Mouse (Mus musculus) hindbrain, embryonic 15.5 days (tissue): Measurements from ENCODE around the gene Als2cr12. TPM values are rescaled to one million over a fixed set of nuclear protein-coding genes. Genes with fewer than 3 reads are reported as not detected.
"Not testable (repeated sequence)": the region's sequence is repeated elsewhere in the genome, so short reads cannot be mapped to it uniquely, and the experiment has no call there.

Experiments
- ATAC-seq: fragments of 200-750 bp; cut with Nextera tagmentation; 2 replicates; pipeline ENCODE4 v1.8.0; 2017; ENCODE audit warnings: low read depth, moderate number of reproducible peaks, moderate TSS enrichment; ENCODE audit not compliant: low FRiP score
- H3K27ac ChIP-seq: fragments of 300-500 bp; sonication (generic); replicated peaks from 2 replicates; pipeline ENCODE4 v1.5.1; 2015; ENCODE audit warnings: mild to moderate bottlenecking, inconsistent platforms
- H3K27me3 ChIP-seq: fragments of 300-500 bp; sonication (generic); 2 replicates; pipeline ENCODE4 v1.6.1; 2015; ENCODE audit warnings: control low read depth, inconsistent platforms
- H3K36me3 ChIP-seq: fragments of 300-500 bp; sonication (generic); 2 replicates; pipeline ENCODE4 v1.6.1; 2015; ENCODE audit warnings: control low read depth, inconsistent platforms
- H3K4me1 ChIP-seq: fragments of 300-500 bp; sonication (generic); replicated peaks from 2 replicates; pipeline ENCODE4 v1.6.1; 2015; ENCODE audit warnings: control low read depth, inconsistent platforms
- H3K4me2 ChIP-seq: fragments of 300-500 bp; sonication (generic); 2 replicates; pipeline ENCODE4 v1.6.1; 2015; ENCODE audit warnings: moderate library complexity, mild to moderate bottlenecking, inconsistent platforms
- H3K4me3 ChIP-seq: fragments of 300-500 bp; sonication (generic); 2 replicates; pipeline ENCODE4 v1.5.1; 2015; ENCODE audit warnings: mild to moderate bottlenecking, inconsistent platforms
- H3K9ac ChIP-seq: fragments of 300-500 bp; sonication (generic); 2 replicates; pipeline ENCODE4 v1.6.1; 2015; ENCODE audit warnings: inconsistent platforms
- H3K9me3 ChIP-seq: fragments of 300-500 bp; sonication (generic); 2 replicates; pipeline ENCODE4 v1.6.1; 2016; ENCODE audit warnings: control low read depth, inconsistent platforms
- WGBS: fragments of 180-500 bp; shearing (Covaris S2); methylation state at CpG from one replicate; pipeline ENCODE4 v1.1.7; 2015; 5-methylcytosine and 5-hydroxymethylcytosine counted together
- polyA plus RNA-seq: library from polyadenylated mRNA; unstranded; fragments of >200 nt; fragmentation: Nextera tagmentation; extraction: Ambion mirVana; gene quantifications from 2 replicates; pipeline ENCODE4 v1.2.1, GENCODE M21; 2015

Gene Als2cr12
- polyA plus RNA-seq, 1 experiment from 2014 or later: not detected

DNA sequence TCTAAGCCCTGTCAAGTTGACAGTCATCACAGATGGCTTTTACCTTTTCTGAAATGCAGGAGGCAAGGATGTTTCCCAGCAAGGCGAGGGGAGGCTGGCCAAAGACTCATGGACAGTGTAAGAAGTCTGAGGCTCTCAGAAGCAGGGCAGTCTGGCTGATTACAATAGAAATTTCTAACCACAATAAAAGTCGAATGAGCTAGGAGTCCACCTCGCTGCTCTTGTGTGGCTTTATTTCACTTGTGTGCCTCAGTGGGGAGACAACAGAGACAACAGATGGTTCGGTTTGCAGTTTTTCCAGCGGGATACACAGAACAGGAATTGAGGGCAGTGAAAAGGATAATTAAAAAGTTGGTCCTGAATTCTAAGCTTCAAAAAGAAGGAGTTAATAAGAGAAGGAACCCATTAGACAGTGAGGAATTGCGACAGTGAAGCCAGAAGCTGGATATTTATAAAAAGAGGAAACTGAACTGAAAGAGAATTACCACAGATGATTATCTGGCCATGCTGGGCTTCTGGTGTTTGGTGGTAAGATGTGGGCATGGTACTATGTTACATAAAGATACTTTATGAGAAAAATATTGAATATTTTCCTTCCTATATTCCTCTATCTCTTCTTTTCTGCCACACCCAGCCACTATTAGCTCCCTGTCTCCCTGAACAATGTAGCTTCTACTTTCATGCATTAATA lies 77.7 kb downstream of the Als2cr12 start:
- Histone ChIP-seq H3K36me3 (no peaks in the 10 kb centered on the region), H3K9me3 (no peaks in the 10 kb centered on the region), H3K4me3 (no peak overlapping the region), H3K27me3 (no peaks in the 10 kb centered on the region), H3K27ac (no peak overlapping the region), H3K4me2 (no peak overlapping the region), H3K4me1 (no peaks in the 10 kb centered on the region), H3K9ac (no peak overlapping the region)
- no peak for ATAC-seq
- WGBS: 75% methylated on average over 6 of the region's 6 CpGs

DNA sequence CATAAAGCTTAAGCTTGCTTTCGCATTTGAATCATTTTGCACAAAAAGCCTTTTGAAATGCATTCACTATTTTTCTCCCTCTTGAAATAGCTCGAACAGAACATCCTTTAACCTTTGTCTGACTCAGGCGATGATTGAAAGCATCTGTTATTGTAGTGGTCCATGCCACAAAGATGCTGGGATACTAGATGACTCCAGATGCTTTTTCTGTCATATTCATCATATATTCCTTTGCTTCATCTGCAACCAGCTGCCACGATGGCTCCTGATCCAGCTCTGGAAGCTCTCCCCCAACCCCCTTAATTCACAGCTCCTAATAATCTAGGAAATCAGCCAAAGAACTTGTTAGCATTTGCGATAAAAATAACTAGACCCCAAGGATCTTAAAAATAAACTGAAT lies 78.7 kb downstream of the Als2cr12 start:
- no peak overlapping the region for H3K4me2 ChIP-seq
- WGBS: 41% methylated on average over 5 of the region's 5 CpGs
- H3K9me3 ChIP-seq: no peaks in the 10 kb centered on the region
- H3K4me3 ChIP-seq: no peak overlapping the region
- no peak for ATAC-seq
- no peak overlapping the region for H3K9ac ChIP-seq
- no peaks in the 10 kb centered on the region for H3K36me3 ChIP-seq
- no peaks in the 10 kb centered on the region for H3K27me3 ChIP-seq
- no peaks in the 10 kb centered on the region for H3K4me1 ChIP-seq
- H3K27ac ChIP-seq: no peak overlapping the region

DNA sequence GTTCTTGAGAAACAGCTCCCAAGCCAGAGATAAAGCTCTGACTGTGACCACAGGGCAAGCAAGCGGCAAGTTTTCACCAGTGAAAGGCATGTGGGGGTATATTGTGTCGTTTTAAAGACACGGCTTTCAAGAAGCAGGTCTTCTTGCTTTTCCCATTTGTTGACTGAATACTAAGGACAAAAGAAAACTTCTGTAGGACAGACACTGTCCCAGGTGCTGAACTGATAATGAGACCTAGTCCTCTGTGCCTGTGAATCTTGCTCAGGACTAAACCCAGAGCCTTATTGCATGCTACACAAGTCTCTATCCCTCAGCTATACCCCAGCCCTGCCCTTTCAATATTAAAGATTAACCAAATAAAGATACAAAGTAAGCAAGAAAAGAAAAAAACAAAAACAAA lies 79.6 kb downstream of the Als2cr12 start:
- H3K27ac ChIP-seq: no peak overlapping the region
- no peaks in the 10 kb centered on the region for H3K9me3 ChIP-seq
- no peaks in the 10 kb centered on the region for H3K36me3 ChIP-seq
- no peak overlapping the region for H3K9ac ChIP-seq
- no peak for ATAC-seq
- 75% methylated on average over 3 of the region's 3 CpGs for WGBS
- H3K4me3 ChIP-seq: no peak overlapping the region
- H3K4me1 ChIP-seq: no peaks in the 10 kb centered on the region
- H3K4me2 ChIP-seq: no peak overlapping the region
- H3K27me3 ChIP-seq: no peaks in the 10 kb centered on the region

DNA sequence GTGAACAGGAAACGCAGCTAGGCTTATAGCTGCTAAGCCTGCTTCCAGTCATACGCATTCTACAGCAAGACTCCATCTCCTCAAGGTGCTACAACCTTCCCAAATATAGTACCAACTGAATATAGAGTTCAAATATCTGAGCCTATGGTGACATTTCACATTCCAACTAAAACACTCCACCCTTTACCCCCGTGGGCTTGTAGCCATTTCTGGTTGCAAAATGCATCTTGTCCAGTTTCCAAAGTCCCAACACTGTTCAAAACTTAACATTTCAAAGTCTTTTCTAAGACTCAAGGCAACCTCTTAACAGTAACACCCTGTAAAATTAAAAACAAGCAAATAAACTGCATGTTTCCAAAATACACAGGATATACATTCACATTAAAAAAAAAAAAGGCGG lies 80.6 kb downstream of the Als2cr12 start:
- Histone ChIP-seq H3K9ac (no peak overlapping the region), H3K36me3 (no peaks in the 10 kb centered on the region), H3K27ac (no peak overlapping the region), H3K4me2 (no peak overlapping the region), H3K27me3 (no peaks in the 10 kb centered on the region), H3K4me1 (no peaks in the 10 kb centered on the region), H3K4me3 (no peak overlapping the region), H3K9me3 (no peaks in the 10 kb centered on the region)
- ATAC-seq: no peak
- 91% methylated on average over 4 of the region's 4 CpGs for WGBS

DNA sequence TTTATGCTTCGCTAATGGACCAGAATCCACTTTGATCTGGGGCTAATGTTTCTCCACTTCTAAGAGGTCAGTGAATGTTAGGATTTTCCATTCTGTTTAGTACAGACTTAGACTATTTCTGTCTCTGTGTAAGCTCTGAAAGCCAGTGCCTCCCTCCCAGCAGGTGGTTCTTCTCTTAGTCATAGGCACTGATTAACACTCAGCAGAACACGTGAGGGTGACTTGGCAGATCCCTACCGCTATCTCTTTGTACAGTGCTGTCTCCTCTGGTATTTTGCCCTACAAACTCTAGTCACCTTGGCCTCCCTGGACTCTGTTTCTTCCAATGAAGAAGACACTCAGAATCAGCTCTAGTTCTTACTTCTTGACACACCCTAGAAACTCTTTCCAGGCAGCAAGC lies 81.4 kb downstream of the Als2cr12 start:
- no peak overlapping the region for H3K27ac ChIP-seq
- no peaks in the 10 kb centered on the region for H3K4me1 ChIP-seq
- H3K4me2 ChIP-seq: no peak overlapping the region
- H3K9me3 ChIP-seq: no peaks in the 10 kb centered on the region
- 84% methylated on average over 3 of the region's 3 CpGs for WGBS
- no peaks in the 10 kb centered on the region for H3K27me3 ChIP-seq
- H3K4me3 ChIP-seq: no peak overlapping the region
- no peak overlapping the region for H3K9ac ChIP-seq
- H3K36me3 ChIP-seq: no peaks in the 10 kb centered on the region
- no peak for ATAC-seq

DNA sequence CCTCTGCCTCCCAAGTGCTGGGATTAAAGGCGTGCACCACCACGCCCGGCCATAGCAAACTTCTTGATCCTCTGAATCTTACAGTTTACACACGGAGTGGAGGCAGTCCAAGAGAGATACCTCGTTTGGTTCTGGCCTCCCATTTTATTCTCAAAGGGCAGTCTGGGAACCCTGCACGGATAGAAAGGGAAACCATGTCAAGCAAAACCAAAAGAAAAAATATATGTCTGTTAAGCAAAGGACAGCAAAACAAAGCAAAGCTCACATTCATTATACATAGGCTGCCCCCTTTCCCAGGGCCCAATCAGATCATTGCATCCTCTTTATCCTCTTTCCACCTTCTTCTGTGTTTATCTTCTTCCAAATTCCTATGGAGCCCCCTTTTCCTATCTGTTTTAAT lies 82.0 kb downstream of the Als2cr12 start:
- Histone ChIP-seq H3K4me1 (no peaks in the 10 kb centered on the region), H3K9me3 (no peaks in the 10 kb centered on the region), H3K4me3 (no peak overlapping the region), H3K9ac (no peak overlapping the region), H3K36me3 (no peaks in the 10 kb centered on the region), H3K4me2 (no peak overlapping the region), H3K27ac (no peak overlapping the region), H3K27me3 (no peaks in the 10 kb centered on the region)
- 81% methylated on average over 6 of the region's 6 CpGs for WGBS
- ATAC-seq: no peak

DNA sequence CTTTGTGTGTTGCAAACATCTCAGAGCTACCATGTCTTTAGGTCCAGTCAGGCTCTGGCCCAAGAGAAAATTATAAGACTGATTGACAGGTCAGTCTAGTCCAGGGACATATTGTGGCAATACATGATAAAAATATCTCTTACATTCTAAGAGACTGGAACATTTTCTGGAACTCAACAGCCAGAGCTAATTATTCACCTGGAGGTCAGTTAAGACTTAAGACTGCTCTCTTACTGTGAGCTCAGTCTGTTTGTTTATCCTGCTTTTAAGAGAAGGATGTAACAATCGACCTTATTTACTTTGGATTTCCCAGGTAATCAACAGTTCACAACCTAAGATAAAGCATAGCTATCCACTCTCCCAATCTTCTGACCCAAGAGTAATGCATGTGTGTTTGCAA lies 85.2 kb downstream of the Als2cr12 start:
- Histone ChIP-seq H3K4me1 (no peaks in the 10 kb centered on the region), H3K4me3 (no peak overlapping the region), H3K4me2 (no peak overlapping the region), H3K9me3 (no peaks in the 10 kb centered on the region), H3K9ac (no peak overlapping the region), H3K27ac (no peak overlapping the region), H3K36me3 (no peaks in the 10 kb centered on the region), H3K27me3 (no peaks in the 10 kb centered on the region)
- WGBS: 45% methylated on average over 1 of the region's 1 CpGs
- no peak for ATAC-seq

DNA sequence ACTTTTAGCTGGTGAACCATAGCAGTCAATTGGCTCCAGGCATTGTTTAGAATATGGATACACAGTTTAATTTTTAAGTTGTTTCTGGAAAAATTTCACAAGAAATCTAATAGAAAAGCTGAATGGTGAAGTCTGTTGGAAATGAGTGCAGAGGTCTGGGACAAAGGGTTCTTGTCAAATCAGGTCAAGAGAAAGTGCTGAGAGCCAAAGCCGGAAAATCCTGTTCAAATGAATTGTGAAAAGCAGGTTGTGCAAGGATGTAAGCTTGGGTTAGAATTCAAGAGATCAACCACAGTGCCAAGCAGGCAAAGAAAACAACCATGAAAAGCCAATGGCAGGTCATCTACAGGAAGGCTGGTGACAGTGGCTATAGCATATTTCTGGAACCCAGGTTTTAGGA lies 85.6 kb downstream of the Als2cr12 start:
- no peaks in the 10 kb centered on the region for H3K9me3 ChIP-seq
- no peak for ATAC-seq
- H3K4me2 ChIP-seq: no peak overlapping the region
- H3K4me3 ChIP-seq: no peak overlapping the region
- H3K36me3 ChIP-seq: no peaks in the 10 kb centered on the region
- H3K4me1 ChIP-seq: no peaks in the 10 kb centered on the region
- WGBS: 94% methylated on average over 1 of the region's 1 CpGs
- H3K9ac ChIP-seq: no peak overlapping the region
- H3K27ac ChIP-seq: no peak overlapping the region
- H3K27me3 ChIP-seq: no peaks in the 10 kb centered on the region

DNA sequence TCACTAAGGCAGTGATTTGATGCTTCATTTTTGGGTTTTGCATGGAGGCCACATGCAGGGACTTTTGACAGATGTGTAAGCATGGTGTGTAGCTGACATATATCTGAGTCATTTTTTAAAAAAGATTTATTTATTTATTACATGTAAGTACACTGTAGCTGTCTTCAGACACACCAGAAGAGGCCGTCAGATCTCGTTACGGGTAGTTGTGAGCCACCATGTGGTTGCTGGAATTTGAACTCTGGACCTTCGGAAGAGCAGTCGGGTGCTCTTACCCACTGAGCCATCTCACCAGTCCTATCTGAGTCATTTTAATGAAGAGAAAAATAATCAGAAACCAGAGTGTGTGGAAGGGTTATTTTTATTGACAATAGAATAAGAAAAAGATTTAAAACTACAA lies 86.2 kb downstream of the Als2cr12 start:
- not testable (repeated sequence) for ATAC-seq, H3K27ac ChIP-seq, H3K9ac ChIP-seq, H3K9me3 ChIP-seq, H3K4me3 ChIP-seq, H3K4me1 ChIP-seq, H3K27me3 ChIP-seq, H3K4me2 ChIP-seq, H3K36me3 ChIP-seq
- WGBS: 96% methylated on average over 5 of the region's 5 CpGs

DNA sequence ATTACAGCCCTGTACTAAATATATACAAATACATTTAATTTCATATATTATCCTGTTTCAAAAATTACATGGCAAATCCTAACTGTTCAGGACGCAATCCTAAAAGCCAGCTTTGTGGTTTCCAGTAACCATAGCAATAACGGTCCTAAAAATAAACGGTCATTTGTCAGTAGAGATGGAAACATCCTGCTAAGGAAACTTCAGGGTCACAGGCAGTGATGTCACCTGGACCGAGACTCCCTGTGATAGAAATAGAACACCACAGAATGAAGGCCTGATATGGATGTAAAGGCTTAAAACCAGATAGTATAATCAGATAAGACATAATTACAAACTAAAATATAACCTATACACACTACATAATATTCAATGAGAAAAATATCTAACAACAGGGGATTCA lies 92.1 kb downstream of the Als2cr12 start:
- H3K9me3 ChIP-seq: no peaks in the 10 kb centered on the region
- WGBS: 91% methylated on average over 4 of the region's 4 CpGs
- no peak overlapping the region for H3K4me3 ChIP-seq
- no peak overlapping the region for H3K9ac ChIP-seq
- H3K4me1 ChIP-seq: no peaks in the 10 kb centered on the region
- no peak overlapping the region for H3K27ac ChIP-seq
- ATAC-seq: no peak
- H3K27me3 ChIP-seq: no peaks in the 10 kb centered on the region
- no peak overlapping the region for H3K4me2 ChIP-seq
- no peaks in the 10 kb centered on the region for H3K36me3 ChIP-seq

DNA sequence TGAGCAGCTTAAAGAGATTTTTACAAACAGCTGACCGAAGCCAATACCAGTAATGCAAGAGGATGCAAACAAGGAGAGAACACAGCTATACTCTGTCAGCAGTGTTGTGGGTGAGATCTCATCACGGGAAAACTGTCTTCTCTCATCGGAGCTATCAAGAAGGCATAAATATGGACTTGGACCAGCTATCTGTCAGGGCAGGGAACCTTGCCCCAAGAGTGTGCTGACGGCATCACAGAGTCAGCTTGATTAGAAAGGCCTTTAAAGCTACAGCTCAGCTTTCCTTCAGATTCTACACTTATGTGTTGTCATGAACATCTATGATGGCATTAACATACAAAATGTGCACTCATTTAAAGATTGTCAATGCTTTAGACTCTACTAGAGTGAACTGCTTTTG lies 93.1 kb downstream of the Als2cr12 start:
- H3K4me2 ChIP-seq: no peak overlapping the region
- ATAC-seq: no peak
- whole genome bisulfite sequencing: 82% methylated on average over 4 of the region's 4 CpGs

More for the DNA sequence above, 93.1 kb downstream of the Als2cr12 start:
- Histone ChIP-seq H3K27ac (no peak overlapping the region), H3K4me3 (no peak overlapping the region), H3K9me3 (no peaks in the 10 kb centered on the region), H3K36me3 (no peaks in the 10 kb centered on the region), H3K27me3 (no peaks in the 10 kb centered on the region), H3K9ac (no peak overlapping the region), H3K4me1 (no peaks in the 10 kb centered on the region)
